Mouse (Mus musculus) kidney, embryonic 15.5 days (tissue): ENCODE data around the gene Ndufa6. TPM values are rescaled to one million over a fixed set of nuclear protein-coding genes. Genes with fewer than 3 reads are reported as not detected.

Experiments
- ATAC-seq: fragments of 200-750 bp; cut with Nextera tagmentation; replicated peaks from 2 replicates; pipeline ENCODE4 v1.8.0; 2017; ENCODE audit warnings: moderate TSS enrichment; ENCODE audit not compliant: low FRiP score
- H3K27ac ChIP-seq: fragments of 300-500 bp; sonication (generic); 2 replicates; pipeline ENCODE4 v1.5.1; 2015; ENCODE audit warnings: mild to moderate bottlenecking, inconsistent platforms
- H3K27me3 ChIP-seq: fragments of 300-500 bp; sonication (generic); 2 replicates; pipeline ENCODE4 v1.6.1; 2015; ENCODE audit warnings: inconsistent platforms
- H3K36me3 ChIP-seq: fragments of 300-500 bp; sonication (generic); 2 replicates; pipeline ENCODE4 v1.6.1; 2015; ENCODE audit warnings: inconsistent platforms
- H3K4me1 ChIP-seq: fragments of 300-500 bp; sonication (generic); 2 replicates; pipeline ENCODE4 v1.6.1; 2015; ENCODE audit warnings: inconsistent platforms
- H3K4me2 ChIP-seq: fragments of 300-500 bp; sonication (generic); 2 replicates; pipeline ENCODE4 v1.6.1; 2015; ENCODE audit warnings: moderate library complexity, mild to moderate bottlenecking, inconsistent platforms
- H3K4me3 ChIP-seq: fragments of 300-500 bp; sonication (generic); replicated peaks from 2 replicates; pipeline ENCODE4 v1.5.1; 2015; ENCODE audit warnings: mild to moderate bottlenecking, inconsistent platforms
- H3K9ac ChIP-seq: fragments of 300-500 bp; sonication (generic); 2 replicates; pipeline ENCODE4 v1.6.1; 2015; ENCODE audit warnings: mild to moderate bottlenecking, inconsistent platforms
- H3K9me3 ChIP-seq: fragments of 300-500 bp; sonication (generic); replicated peaks from 2 replicates; pipeline ENCODE4 v1.6.1; 2016; ENCODE audit warnings: inconsistent platforms
- WGBS: fragments of 180-500 bp; shearing (Covaris S2); methylation state at CpG from one replicate; pipeline ENCODE4 v1.1.7; 2015; ENCODE audit warnings: mixed read lengths; 5-methylcytosine and 5-hydroxymethylcytosine counted together
- polyA plus RNA-seq: library from polyadenylated mRNA; unstranded; fragments of >200 nt; fragmentation: Nextera tagmentation; extraction: Ambion mirVana; gene quantifications from 2 replicates; pipeline ENCODE4 v1.2.1, GENCODE M21; 2015

Ndufa6 gene
- polyA plus RNA-seq, 1 experiment from 2014 or later: 428 TPM

GRCm38 (mm10) chr15:82339150-82339549 lies 15.0 kb downstream of the Ndufa6 start:
- WGBS: 60% methylated on average over 10 of the region's 10 CpGs
- Histone ChIP-seq H3K9ac (peak overlapping the region; percentile 53; the same call in 1 of the 2 replicates), H3K27me3 (no peaks in the 10 kb centered on the region), H3K9me3 (no peaks in the 10 kb centered on the region), H3K4me2 (peak overlapping the region; percentile 65), H3K4me1 (peaks cover 56% of the 10 kb centered on the region), H3K27ac (peak overlapping the region; percentile 82; the same call in 1 of the 2 replicates), H3K4me3 (peak overlapping the region; percentile 54), H3K36me3 (peaks cover 24% of the 10 kb centered on the region)
- ATAC-seq: no peak

- ATAC-seq: peak; percentile 88
- Histone ChIP-seq H3K36me3 (peaks cover 27% of the 10 kb centered on the region), H3K4me2 (peak within 1 kb of the TSS; percentile 65), H3K4me1 (peaks cover 54% of the 10 kb centered on the region), H3K9me3 (no peaks in the 10 kb centered on the region), H3K27me3 (no peaks in the 10 kb centered on the region), H3K4me3 (peak within 1 kb of the TSS; percentile 54), H3K9ac (peak within 1 kb of the TSS; percentile 53), H3K27ac (peak within 1 kb of the TSS; percentile 82; the same call in 1 of the 2 replicates)
- WGBS: under 1% methylated on average over 41 of the region's 41 CpGs
Observed at GRCm38 (mm10) chr15:82338593-82339112, 15.5 kb downstream of the Ndufa6 start, which contains the start of the genes Naga, Pheta2 and Smdt1. Naga (minus strand) TSS chr15:82338925. Pheta2 (plus strand) TSS chr15:82338942. Smdt1 (plus strand) TSS chr15:82338959.

- Histone ChIP-seq H3K4me2 (peak overlapping the region; percentile 65), H3K27me3 (no peaks in the 10 kb centered on the region), H3K36me3 (peaks cover 31% of the 10 kb centered on the region), H3K9ac (peak overlapping the region; percentile 53), H3K9me3 (no peaks in the 10 kb centered on the region), H3K27ac (0 out of 2 replicates have a peak overlapping the region, but pooled peaks have one; percentile 33), H3K4me3 (peak overlapping the region; percentile 54), H3K4me1 (peaks cover 50% of the 10 kb centered on the region)
- ATAC-seq: no peak
- 27% methylated on average over 4 of the region's 4 CpGs for WGBS
Observed at GRCm38 (mm10) chr15:82337875-82338274, 16.2 kb downstream of the Ndufa6 start.

- no peak overlapping the region for H3K4me2 ChIP-seq
- H3K27me3 ChIP-seq: no peaks in the 10 kb centered on the region
- H3K4me3 ChIP-seq: no peak overlapping the region
- H3K36me3 ChIP-seq: peaks cover 34% of the 10 kb centered on the region
- ATAC-seq: no peak
- H3K4me1 ChIP-seq: peaks cover 39% of the 10 kb centered on the region
- no peaks in the 10 kb centered on the region for H3K9me3 ChIP-seq
- no peak overlapping the region for H3K9ac ChIP-seq
- 90% methylated on average over 12 of the region's 12 CpGs for WGBS
- no peak overlapping the region for H3K27ac ChIP-seq
Observed at GRCm38 (mm10) chr15:82336629-82337028, 17.5 kb downstream of the Ndufa6 start.

GRCm38 (mm10) chr15:82335194-82335593 lies 18.9 kb downstream of the Ndufa6 start:
- Histone ChIP-seq H3K27ac (no peak overlapping the region), H3K36me3 (peaks cover 40% of the 10 kb centered on the region), H3K9me3 (no peaks in the 10 kb centered on the region), H3K4me2 (no peak overlapping the region), H3K9ac (no peak overlapping the region), H3K4me1 (peaks cover 24% of the 10 kb centered on the region), H3K4me3 (no peak overlapping the region), H3K27me3 (no peaks in the 10 kb centered on the region)
- no peak for ATAC-seq
- WGBS: 96% methylated on average over 4 of the region's 4 CpGs

- H3K36me3 ChIP-seq: peaks cover 12% of the 10 kb centered on the region
- no peaks in the 10 kb centered on the region for H3K27me3 ChIP-seq
- no peak for ATAC-seq
- no peak overlapping the region for H3K4me3 ChIP-seq
- H3K9me3 ChIP-seq: no peaks in the 10 kb centered on the region
- H3K27ac ChIP-seq: no peak overlapping the region
- no peak overlapping the region for H3K9ac ChIP-seq
- WGBS: 70% methylated on average over 2 of the region's 2 CpGs
- 0 out of 2 replicates have a peak, but pooled peaks cover 5% of the 10 kb centered on the region for H3K4me1 ChIP-seq
- H3K4me2 ChIP-seq: no peak overlapping the region
Observed at GRCm38 (mm10) chr15:82325382-82325781, 28.7 kb downstream of the Ndufa6 start.

GRCm38 (mm10) chr15:82322195-82322594 lies 31.9 kb downstream of the Ndufa6 start:
- Histone ChIP-seq H3K4me1 (0 out of 2 replicates have a peak, but pooled peaks cover 5% of the 10 kb centered on the region), H3K27ac (no peak overlapping the region), H3K9me3 (no peaks in the 10 kb centered on the region), H3K27me3 (no peaks in the 10 kb centered on the region), H3K9ac (no peak overlapping the region), H3K4me2 (no peak overlapping the region), H3K36me3 (no peaks in the 10 kb centered on the region), H3K4me3 (no peak overlapping the region)
- no peak for ATAC-seq
- WGBS: 76% methylated on average over 8 of the region's 8 CpGs

- Histone ChIP-seq H3K9me3 (no peaks in the 10 kb centered on the region), H3K27ac (no peak overlapping the region), H3K4me2 (no peak overlapping the region), H3K9ac (no peak overlapping the region), H3K4me3 (no peak overlapping the region), H3K4me1 (peaks cover 17% of the 10 kb centered on the region), H3K27me3 (no peaks in the 10 kb centered on the region), H3K36me3 (no peaks in the 10 kb centered on the region)
- no peak for ATAC-seq
- WGBS: 48% methylated on average over 1 of the region's 1 CpGs
Observed at GRCm38 (mm10) chr15:82319613-82320012, 34.5 kb downstream of the Ndufa6 start.

GRCm38 (mm10) chr15:82317839-82318238 lies 36.3 kb downstream of the Ndufa6 start:
- H3K9ac ChIP-seq: no peak overlapping the region
- WGBS: 84% methylated on average over 6 of the region's 6 CpGs
- no peaks in the 10 kb centered on the region for H3K36me3 ChIP-seq
- peaks cover 20% of the 10 kb centered on the region for H3K4me1 ChIP-seq
- H3K27ac ChIP-seq: no peak overlapping the region
- no peaks in the 10 kb centered on the region for H3K27me3 ChIP-seq
- H3K9me3 ChIP-seq: no peaks in the 10 kb centered on the region
- H3K4me2 ChIP-seq: no peak overlapping the region
- no peak for ATAC-seq
- no peak overlapping the region for H3K4me3 ChIP-seq

- Histone ChIP-seq H3K27me3 (no peaks in the 10 kb centered on the region), H3K9me3 (no peaks in the 10 kb centered on the region), H3K9ac (no peak overlapping the region), H3K4me3 (no peak overlapping the region), H3K36me3 (no peaks in the 10 kb centered on the region), H3K4me2 (no peak overlapping the region), H3K4me1 (0 out of 2 replicates have a peak, but pooled peaks cover 2% of the 10 kb centered on the region), H3K27ac (no peak overlapping the region)
- 76% methylated on average over 3 of the region's 3 CpGs for WGBS
- no peak for ATAC-seq
Observed at GRCm38 (mm10) chr15:82308416-82308815, 45.7 kb downstream of the Ndufa6 start.

- ATAC-seq: no peak
- no peaks in the 10 kb centered on the region for H3K36me3 ChIP-seq
- no peak overlapping the region for H3K4me2 ChIP-seq
- H3K27ac ChIP-seq: no peak overlapping the region
- no peak overlapping the region for H3K4me3 ChIP-seq
- H3K27me3 ChIP-seq: no peaks in the 10 kb centered on the region
- H3K9ac ChIP-seq: no peak overlapping the region
- 84% methylated on average over 3 of the region's 3 CpGs for WGBS
- H3K4me1 ChIP-seq: 0 out of 2 replicates have a peak, but pooled peaks cover 2% of the 10 kb centered on the region
- H3K9me3 ChIP-seq: no peaks in the 10 kb centered on the region
Observed at GRCm38 (mm10) chr15:82307107-82307506, 47.0 kb downstream of the Ndufa6 start.
